Mouse (Mus musculus) MEL (cell line): ENCODE measurements around the gene Tarbp2. TPM values are rescaled to one million over a fixed set of nuclear protein-coding genes. Genes with fewer than 3 reads are reported as not detected.
A peak's percentile ranks its signal among the peaks of the same experiment; 100 is the strongest.

ENCODE experiments used
- DNase-seq: peaks from one replicate; pipeline ENCODE4 v3.0.0; 2011; ENCODE audit warnings: low read depth, low spot score
- H3K27ac ChIP-seq: 2 replicates; pipeline ENCODE4 v1.5.1; 2012; ENCODE audit warnings: low read depth, mild to moderate bottlenecking, control low read depth, low read length, moderate library complexity; ENCODE audit not compliant: control insufficient read depth
- H3K27me3 ChIP-seq, 2 experiments: fragments of 150-350 bp in 1 of 2; sonication (generic) in 1 of 2; 2 replicates each; pipeline ENCODE4 v1.6.1; 2012; ENCODE audit warnings: low read length in 2 of 2, mild to moderate bottlenecking in 2 of 2, improper control_type of control experiment in 1 of 2, moderate library complexity in 1 of 2; ENCODE audit not compliant: insufficient read depth in 2 of 2, control insufficient read depth in 1 of 2
- H3K36me3 ChIP-seq, 2 experiments: 2 replicates each; pipeline ENCODE4 v1.6.1; 2012 to 2014; ENCODE audit warnings: low read length in 2 of 2, improper control_type of control experiment in 1 of 2, inconsistent platforms in 1 of 2, mild to moderate bottlenecking in 1 of 2; ENCODE audit not compliant: insufficient read depth in 2 of 2, control insufficient read depth in 1 of 2
- H3K4me1 ChIP-seq, 2 experiments: fragments of 150-350 bp in 1 of 2; sonication (generic) in 1 of 2; 2 replicates each; pipeline ENCODE4 v1.6.1; 2012; ENCODE audit warnings: low read length in 2 of 2, improper control_type of control experiment in 1 of 2, mild to moderate bottlenecking in 1 of 2; ENCODE audit not compliant: insufficient read depth in 2 of 2, control insufficient read depth in 1 of 2
- H3K4me3 ChIP-seq, 2 experiments: fragments of 150-350 bp in 1 of 2; sonication (generic) in 1 of 2; 2 replicates each; pipeline ENCODE4 v1.5.1; 2012; ENCODE audit warnings: low read depth in 2 of 2, low read length in 2 of 2, mild to moderate bottlenecking in 2 of 2, moderate library complexity in 2 of 2, control low read depth in 1 of 2, improper control_type of control experiment in 1 of 2; ENCODE audit not compliant: control insufficient read depth in 1 of 2, insufficient read depth in 1 of 2
- H3K79me2 ChIP-seq: 2 replicates; pipeline ENCODE4 v1.6.1; 2012; ENCODE audit warnings: mild to moderate bottlenecking, low read length, moderate library complexity; ENCODE audit not compliant: control insufficient read depth, poor library complexity, insufficient read depth
- H3K9ac ChIP-seq: 2 replicates; pipeline ENCODE4 v1.6.1; 2012; ENCODE audit warnings: low read depth, mild to moderate bottlenecking, control low read depth, low read length, moderate library complexity; ENCODE audit not compliant: control insufficient read depth, poor library complexity, severe bottlenecking
- H3K9me3 ChIP-seq: fragments of 150-350 bp; sonication (generic); replicated peaks from 2 replicates; pipeline ENCODE4 v1.6.1; 2012; ENCODE audit warnings: mild to moderate bottlenecking, low read length, improper control_type of control experiment, moderate library complexity; ENCODE audit not compliant: insufficient read depth
- CHD1 ChIP-seq: IDR thresholded peaks from 2 replicates; pipeline ENCODE4 v1.6.1; 2012; ENCODE audit warnings: low read depth, mild to moderate bottlenecking, inconsistent platforms, low read length, improper control_type of control experiment
- CHD2 ChIP-seq: IDR thresholded peaks from 2 replicates; pipeline ENCODE4 v1.6.1; 2011; ENCODE audit warnings: low read length, improper control_type of control experiment
- E2F4 ChIP-seq: IDR thresholded peaks from 2 replicates; pipeline ENCODE4 v1.6.1; 2011; ENCODE audit warnings: low read depth, low read length, improper control_type of control experiment, borderline replicate concordance
- ELF1 ChIP-seq: IDR thresholded peaks from 2 replicates; pipeline ENCODE4 v1.6.1; 2014; ENCODE audit warnings: low read depth, mild to moderate bottlenecking, inconsistent platforms, low read length, improper control_type of control experiment, moderate library complexity
- EP300 ChIP-seq, 2 experiments: IDR thresholded peaks; 2 replicates each; pipeline ENCODE4 v1.6.1; 2011; ENCODE audit warnings: improper control_type of control experiment in 2 of 2, low read length in 2 of 2, low read depth in 1 of 2, mild to moderate bottlenecking in 1 of 2
- ETS1 ChIP-seq: IDR thresholded peaks from 2 replicates; pipeline ENCODE4 v1.6.1; 2012; ENCODE audit warnings: low read depth, mild to moderate bottlenecking, inconsistent platforms, low read length, improper control_type of control experiment, moderate library complexity
- GABPA ChIP-seq: IDR thresholded peaks from 2 replicates; pipeline ENCODE4 v1.6.1; 2012; ENCODE audit warnings: low read depth, mild to moderate bottlenecking, inconsistent platforms, low read length, improper control_type of control experiment, moderate library complexity
- GATA1 ChIP-seq: IDR thresholded peaks from 2 replicates; pipeline ENCODE4 v1.6.1; 2011; ENCODE audit warnings: low read depth, low read length, improper control_type of control experiment
- HCFC1 ChIP-seq: IDR thresholded peaks from 2 replicates; pipeline ENCODE4 v1.6.1; 2012; ENCODE audit warnings: low read depth, mild to moderate bottlenecking, inconsistent platforms, low read length, improper control_type of control experiment, moderate library complexity
- JUND ChIP-seq: IDR thresholded peaks from 2 replicates; pipeline ENCODE4 v1.6.1; 2011; ENCODE audit warnings: low read depth, mild to moderate bottlenecking, improper control_type of control experiment, low read length
- MAFK ChIP-seq: IDR thresholded peaks from 2 replicates; pipeline ENCODE4 v1.6.1; 2011; ENCODE audit warnings: low read depth, mild to moderate bottlenecking, low read length, improper control_type of control experiment, borderline replicate concordance
- MAZ ChIP-seq: IDR thresholded peaks from 2 replicates; pipeline ENCODE4 v1.6.1; 2012; ENCODE audit warnings: low read depth, mild to moderate bottlenecking, inconsistent platforms, low read length, improper control_type of control experiment
- MYB ChIP-seq: IDR thresholded peaks from 2 replicates; pipeline ENCODE4 v1.6.1; 2011; ENCODE audit warnings: mild to moderate bottlenecking, low read depth, low read length, improper control_type of control experiment
- NRF1 ChIP-seq: IDR thresholded peaks from 2 replicates; pipeline ENCODE4 v1.6.1; 2014; ENCODE audit warnings: low read depth, mild to moderate bottlenecking, inconsistent platforms, low read length, improper control_type of control experiment, moderate library complexity; ENCODE audit not compliant: poor library complexity, insufficient read depth, severe bottlenecking
- POLR2AphosphoS2 ChIP-seq: IDR thresholded peaks from 2 replicates; pipeline ENCODE4 v1.6.1; 2011; ENCODE audit warnings: low read length, improper control_type of control experiment
- SIN3A ChIP-seq: IDR thresholded peaks from 2 replicates; pipeline ENCODE4 v1.6.1; 2012; ENCODE audit warnings: low read length, improper control_type of control experiment, inconsistent platforms
- TAL1 ChIP-seq: IDR thresholded peaks from 2 replicates; pipeline ENCODE4 v1.6.1; 2012; ENCODE audit warnings: mild to moderate bottlenecking, inconsistent platforms, low read length, moderate library complexity, mixed read lengths
- USF2 ChIP-seq, 2 experiments: IDR thresholded peaks; 2 replicates each; pipeline ENCODE4 v1.6.1; 2011 to 2012; ENCODE audit warnings: improper control_type of control experiment in 2 of 2, low read length in 2 of 2, borderline replicate concordance in 1 of 2, inconsistent platforms in 1 of 2, low read depth in 1 of 2, mild to moderate bottlenecking in 1 of 2; ENCODE audit not compliant: insufficient read depth in 1 of 2
- ZC3H11A ChIP-seq: IDR thresholded peaks from 2 replicates; pipeline ENCODE4 v1.6.1; 2012; ENCODE audit warnings: low read depth, mild to moderate bottlenecking, inconsistent platforms, low read length, improper control_type of control experiment
- ZMIZ1 ChIP-seq: IDR thresholded peaks from 2 replicates; pipeline ENCODE4 v1.6.1; 2012; ENCODE audit warnings: low read depth, mild to moderate bottlenecking, inconsistent platforms, low read length, improper control_type of control experiment, moderate library complexity
- ZNF384 ChIP-seq: IDR thresholded peaks from 2 replicates; pipeline ENCODE4 v1.6.1; 2012; ENCODE audit warnings: low read depth, mild to moderate bottlenecking, inconsistent platforms, low read length, improper control_type of control experiment
- polyA plus RNA-seq, 2 experiments: library from polyadenylated mRNA; stranded (reverse) in 1 of 2; unstranded in 1 of 2; fragments of >175 nt in 1 of 2; fragments of >200 nt in 1 of 2; gene quantifications; 2 replicates each; pipeline versions ENCODE4 v1.2.1 to v1.2.4; 2012; ENCODE audit warnings: low replicate concordance in 2 of 2, low read depth in 1 of 2; ENCODE audit not compliant: insufficient read length in 2 of 2, insufficient read depth in 1 of 2, missing spikeins in 1 of 2
- total RNA-seq: library from RNA; depleted of rRNA; stranded (reverse); fragments of 300-350 nt; gene quantifications from 2 replicates; pipeline ENCODE4 v1.2.3, GENCODE M21; 2012

The Tarbp2 gene
- total and polyA plus RNA-seq, 3 experiments = 155 to 182 TPM; not detected in 1

DNA sequence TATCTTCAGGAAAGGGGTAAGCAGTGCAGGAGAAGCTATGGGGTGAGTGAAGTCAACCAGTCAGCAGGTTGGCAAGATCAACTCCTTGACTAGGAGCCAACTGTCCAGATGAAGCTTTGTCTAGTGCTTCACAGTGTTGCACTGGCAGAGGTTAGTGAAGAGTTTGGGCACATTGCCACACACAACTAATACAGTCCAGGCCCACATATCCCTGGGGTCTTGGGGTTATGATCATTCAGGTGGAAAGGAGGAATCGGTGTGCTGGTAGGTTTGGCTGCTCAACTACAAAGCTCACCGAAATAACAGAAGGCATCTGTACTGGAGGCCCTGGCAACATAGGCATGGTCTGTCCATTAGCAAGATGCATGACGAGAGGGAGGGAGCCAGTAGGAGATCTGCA, 29.5 kb downstream of the Tarbp2 start:
- no peak for TF ChIP-seq TAL1
- TF ChIP-seq CHD2 = no peak
- TF ChIP-seq CHD1 = no peak
- no peak for TF ChIP-seq POLR2AphosphoS2
- TF ChIP-seq ZMIZ1 = no peak
- no peak for TF ChIP-seq ETS1
- no peak for TF ChIP-seq NRF1
- TF ChIP-seq ZC3H11A = no peak
- TF ChIP-seq JUND = no peak
- TF ChIP-seq USF2 (IDR thresholded peaks at IDR 0.05; ENCODE audit: borderline replicate concordance in 1 of 2, insufficient read depth in 1 of 2, low read depth in 1 of 2, low read length in 2 of 2) = no peak
- no peak for TF ChIP-seq EP300 (IDR thresholded peaks at IDR 0.05; ENCODE audit: low read depth in 1 of 2, low read length in 2 of 2)
- TF ChIP-seq MYB = no peak
- TF ChIP-seq GABPA = no peak
- no peak for TF ChIP-seq E2F4
- no peak for TF ChIP-seq GATA1
- TF ChIP-seq MAZ = no peak
- TF ChIP-seq ELF1 = no peak
- TF ChIP-seq SIN3A = no peak
- TF ChIP-seq HCFC1 = no peak
- Histone ChIP-seq H3K27me3 (no peaks in the 10 kb centered on the region), H3K4me1 (no peaks in the 10 kb centered on the region), H3K27ac (no peak overlapping the region), H3K4me3 (no peak overlapping the region), H3K9me3 (no peaks in the 10 kb centered on the region), H3K9ac (no peak overlapping the region), H3K36me3 (peaks cover 0 to 32% of the 10 kb centered on the region in 2 experiments; a peak in 2 of 4 replicates), H3K79me2 (no peaks in the 10 kb centered on the region)
- DNase-seq = no peak

DNA sequence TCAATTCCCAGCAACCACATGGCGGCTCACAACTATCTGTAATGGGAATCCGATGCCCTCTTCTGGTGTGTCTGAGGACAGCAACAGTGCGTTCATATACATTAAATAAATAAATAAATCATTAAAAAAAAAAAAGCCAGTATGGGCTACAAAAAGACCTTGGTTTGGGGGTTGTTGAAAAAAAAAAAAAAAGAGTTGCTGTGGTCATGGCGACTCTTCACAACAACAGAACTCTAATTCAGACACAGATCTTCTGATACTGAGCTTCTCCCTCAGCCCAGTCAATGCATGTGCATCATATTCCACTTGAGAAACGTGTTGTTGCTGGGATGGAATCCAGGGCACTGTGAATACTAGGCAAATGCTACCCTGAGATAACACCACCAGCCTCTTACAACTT, 34.6 kb downstream of the Tarbp2 start:
- H3K9ac ChIP-seq = no peak overlapping the region
- no peak overlapping the region for H3K27ac ChIP-seq
- no peaks in the 10 kb centered on the region for H3K27me3 ChIP-seq
- H3K9me3 ChIP-seq = no peaks in the 10 kb centered on the region
- peak; percentile 54 for TF ChIP-seq ZNF384
- TF ChIP-seq MAFK = no peak
- no peak overlapping the region for H3K4me3 ChIP-seq
- peaks cover 0 to 41% of the 10 kb centered on the region in 2 experiments; a peak in 2 of 4 replicates for H3K36me3 ChIP-seq
- DNase-seq = no peak
- H3K4me1 ChIP-seq = no peaks in the 10 kb centered on the region
- no peaks in the 10 kb centered on the region for H3K79me2 ChIP-seq
